Mouse (Mus musculus): ENCODE data around the gene Clip3. TPM values are rescaled to one million over a fixed set of nuclear protein-coding genes. Genes with fewer than 3 reads are reported as not detected.
A peak's percentile ranks its signal among the peaks of the same experiment; 100 is the strongest.

The Clip3 gene
- polyA plus RNA-seq, 1 experiment from 2014 or later = 52.8 TPM

DNA sequence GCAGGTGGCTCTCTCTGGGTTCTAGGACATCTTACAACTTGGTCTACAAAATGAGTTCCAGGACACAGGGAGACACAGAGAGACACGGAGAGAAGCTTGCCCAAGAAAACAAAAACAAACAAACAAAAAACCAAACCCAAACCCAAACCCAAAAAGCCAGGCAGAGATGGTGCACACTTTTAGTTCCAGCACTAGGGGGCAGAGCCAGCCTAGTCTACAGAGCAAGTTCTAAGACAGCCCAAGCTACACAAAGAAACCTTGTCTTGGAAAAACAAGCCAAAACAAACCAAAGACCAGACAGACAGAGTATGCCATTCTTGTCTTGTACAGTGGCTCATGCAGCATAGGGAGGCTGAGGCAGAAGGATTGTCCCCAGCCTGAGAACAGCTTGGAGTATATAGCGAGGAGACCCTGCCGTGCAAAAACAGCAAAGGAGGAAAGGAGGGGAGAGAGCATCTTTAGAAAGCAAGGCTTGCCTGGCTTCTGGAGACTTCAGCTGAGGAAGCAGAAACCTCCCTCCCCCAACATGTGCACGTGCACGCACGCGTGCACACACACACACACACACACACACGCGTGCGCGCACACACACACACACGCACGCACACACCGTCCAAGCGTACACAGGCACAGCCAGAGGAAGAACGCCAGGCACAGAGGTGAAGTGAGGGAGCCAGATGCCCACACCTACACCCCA is 14.7 kb downstream of the Clip3 start:
- H3K27ac ChIP-seq = no peak overlapping the region

DNA sequence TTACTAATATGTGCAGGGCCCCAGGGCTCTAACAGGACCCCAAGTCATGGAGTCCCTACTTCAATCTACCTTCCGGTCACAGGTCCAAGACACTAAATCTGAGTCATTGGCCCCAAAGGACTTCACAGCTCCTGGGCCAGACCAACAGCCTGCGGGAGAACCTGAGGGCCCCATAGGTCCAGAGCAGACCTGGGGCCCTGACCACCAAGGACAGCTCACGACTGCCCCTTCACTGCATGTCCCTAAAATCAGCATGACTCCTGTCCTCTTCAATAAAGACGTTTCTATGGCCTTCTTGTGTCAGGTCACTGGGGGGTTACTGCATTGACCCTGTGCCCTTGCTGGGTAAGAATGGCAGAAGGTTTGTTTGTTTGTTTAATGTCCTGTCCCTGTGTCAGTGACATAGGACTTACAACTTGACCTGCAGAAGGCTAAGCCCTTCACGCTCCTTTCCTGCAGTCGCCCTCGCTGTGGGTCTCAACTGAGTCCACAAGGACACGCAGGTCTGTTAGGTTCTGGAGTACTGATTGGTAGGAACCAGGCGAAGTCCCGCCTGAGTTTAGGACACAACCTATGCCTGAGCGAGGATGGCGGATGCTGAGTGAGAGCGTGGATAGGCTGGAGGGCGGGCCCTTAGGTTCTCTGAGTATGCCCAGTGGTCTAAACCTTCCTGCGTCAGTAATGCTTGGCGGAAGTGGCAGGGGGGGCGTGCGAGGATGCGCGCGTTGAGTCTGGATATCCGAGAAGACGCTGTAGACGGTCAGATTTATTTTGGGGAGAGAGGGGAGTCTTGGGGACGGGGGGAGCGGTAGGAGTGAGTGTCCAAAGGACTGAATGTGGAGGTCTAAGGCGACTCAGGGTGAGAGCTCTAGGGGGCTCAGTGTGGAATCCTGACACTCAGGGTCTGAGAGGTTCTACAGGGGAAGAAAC is 16.8 kb downstream of the Clip3 start, which contains the start of gene Alkbh6:
Alkbh6 (plus strand) TSS at position 642 of the 930 bp plus-strand sequence.
- Histone ChIP-seq H3K36me3 (replicated peaks) (peaks cover 66% of the 10 kb centered on the region), H3K27ac (peak within 1 kb of the TSS; percentile 75), H3K9me3 (no peaks in the 10 kb centered on the region), H3K4me1 (peaks cover 25% of the 10 kb centered on the region), H3K4me3 (peak within 1 kb of the TSS; percentile 66), H3K27me3 (ENCODE audit: poor library complexity, severe bottlenecking) (no peaks in the 10 kb centered on the region)
- 4% methylated on average over 27 of the region's 27 CpGs for WGBS
- peak; percentile 92 for DNase-seq (ENCODE audit: extremely low spot score, low spot score)

More for the DNA sequence above, 14.7 kb downstream of the Clip3 start:
- peaks cover 67% of the 10 kb centered on the region for H3K36me3 ChIP-seq (replicated peaks)
- peaks cover 24% of the 10 kb centered on the region for H3K4me1 ChIP-seq
- H3K4me3 ChIP-seq = no peak overlapping the region
- 93% methylated on average over 16 of the region's 16 CpGs for WGBS
- no peaks in the 10 kb centered on the region for H3K9me3 ChIP-seq
- no peak for DNase-seq (ENCODE audit: extremely low spot score, low spot score)
- no peaks in the 10 kb centered on the region for H3K27me3 ChIP-seq (ENCODE audit: poor library complexity, severe bottlenecking)

DNA sequence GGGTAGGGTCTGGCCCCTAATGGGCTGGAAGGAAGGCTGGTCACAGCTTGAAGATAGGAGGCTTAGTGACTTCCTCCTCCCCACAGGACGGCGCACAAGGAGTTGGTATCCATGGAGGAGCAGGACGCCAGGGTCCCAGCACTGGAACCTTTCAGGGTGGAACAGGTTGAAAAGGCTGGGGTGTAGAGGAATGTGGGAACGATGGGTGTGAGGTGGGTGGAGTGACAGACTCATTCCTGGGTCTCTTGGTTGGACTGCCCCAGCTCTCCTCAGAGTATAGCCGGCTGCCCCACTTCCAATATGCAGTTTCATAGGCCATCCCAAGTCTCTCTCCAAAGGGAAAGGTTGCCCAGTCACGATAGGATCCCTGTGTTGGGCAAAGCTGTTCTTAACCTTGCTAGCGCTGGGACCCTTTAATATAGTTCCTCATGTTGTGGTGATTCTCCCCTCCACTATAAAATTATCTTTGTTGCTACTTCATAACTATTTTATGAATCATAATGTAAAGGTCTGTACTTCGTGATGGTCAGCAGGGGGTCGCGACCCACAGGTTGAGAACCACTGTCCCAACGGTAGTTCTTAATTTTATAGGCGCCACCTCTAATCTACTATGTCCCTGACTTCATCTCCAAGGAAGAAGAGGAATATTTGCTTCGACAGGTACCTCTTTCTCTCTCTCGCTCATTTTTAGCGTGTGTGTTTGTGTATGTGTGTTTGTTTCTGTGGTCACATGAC is 18.0 kb downstream of the Clip3 start:
- no peaks in the 10 kb centered on the region for H3K9me3 ChIP-seq
- peaks cover 66% of the 10 kb centered on the region for H3K36me3 ChIP-seq (replicated peaks)
- H3K27ac ChIP-seq = peak overlapping the region; percentile 75
- DNase-seq (ENCODE audit: extremely low spot score, low spot score) = no peak
- H3K4me1 ChIP-seq = peaks cover 37% of the 10 kb centered on the region
- H3K27me3 ChIP-seq (ENCODE audit: poor library complexity, severe bottlenecking) = no peaks in the 10 kb centered on the region
- WGBS = 65% methylated on average over 15 of the region's 15 CpGs
- peak overlapping the region; percentile 66 for H3K4me3 ChIP-seq

DNA sequence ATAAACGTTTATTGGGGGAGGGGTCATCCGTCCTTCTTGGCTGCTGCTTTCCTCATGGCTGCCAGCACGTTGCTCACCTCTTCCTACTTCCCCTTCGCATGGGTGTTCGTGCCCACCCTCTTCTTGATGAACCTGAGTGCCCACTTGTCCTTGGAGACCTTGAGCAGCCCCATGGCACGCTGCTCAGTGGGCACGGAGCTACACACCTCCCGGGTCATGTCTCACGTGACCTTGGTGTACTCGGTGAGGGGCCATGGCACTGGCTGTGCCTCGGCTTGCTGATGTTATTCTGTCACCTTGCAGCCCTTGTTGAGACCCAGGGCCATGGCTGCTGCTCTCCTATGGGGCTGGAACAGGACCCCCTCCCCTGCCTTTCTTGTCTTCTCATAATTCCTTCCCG is 18.6 kb downstream of the Clip3 start:
- Histone ChIP-seq H3K4me3 (0 out of 2 replicates have a peak overlapping the region, but pooled peaks have one; percentile 66), H3K27me3 (ENCODE audit: poor library complexity, severe bottlenecking) (no peaks in the 10 kb centered on the region), H3K9me3 (no peaks in the 10 kb centered on the region), H3K27ac (no peak overlapping the region), H3K36me3 (replicated peaks) (peaks cover 62% of the 10 kb centered on the region), H3K4me1 (peaks cover 43% of the 10 kb centered on the region)
- DNase-seq (ENCODE audit: extremely low spot score, low spot score) = no peak
- 90% methylated on average over 12 of the region's 12 CpGs for WGBS

DNA sequence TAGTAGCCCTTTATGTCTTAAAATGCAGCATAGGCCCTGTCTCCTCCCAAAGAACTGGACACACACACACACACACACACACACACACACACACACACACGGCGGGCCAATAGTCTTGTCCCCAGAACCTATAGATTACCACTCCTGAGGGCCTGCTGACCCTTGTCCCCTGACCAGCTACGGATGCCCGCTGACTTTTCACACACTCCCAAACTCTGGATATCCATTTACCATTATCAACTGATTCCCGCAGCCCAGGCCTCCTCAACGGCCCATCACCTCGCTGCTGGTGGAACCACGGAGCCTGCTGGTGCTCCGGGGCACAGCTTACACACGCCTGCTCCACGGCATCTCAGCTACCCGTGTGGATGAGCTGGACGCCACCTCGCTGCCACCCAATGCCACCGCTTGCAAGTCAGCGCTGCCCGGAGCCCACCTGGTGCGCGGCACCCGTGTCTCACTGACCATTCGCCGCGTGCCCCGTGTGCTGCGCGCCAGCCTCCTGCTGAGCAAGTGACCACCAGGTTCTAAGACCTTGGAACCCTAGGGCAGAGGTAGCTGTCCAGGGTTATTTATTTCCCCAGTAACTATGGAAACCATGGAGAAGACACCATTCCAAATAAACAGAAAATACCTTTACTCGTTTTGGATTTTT is 22.3 kb downstream of the Clip3 start:
- Histone ChIP-seq H3K27ac (no peak overlapping the region), H3K4me3 (no peak overlapping the region; the same call in 1 of the 2 replicates), H3K4me1 (peaks cover 39% of the 10 kb centered on the region), H3K36me3 (replicated peaks) (peaks cover 53% of the 10 kb centered on the region), H3K9me3 (no peaks in the 10 kb centered on the region), H3K27me3 (ENCODE audit: poor library complexity, severe bottlenecking) (no peaks in the 10 kb centered on the region)
- 52% methylated on average over 27 of the region's 27 CpGs for WGBS
- no peak for DNase-seq (ENCODE audit: extremely low spot score, low spot score)

DNA sequence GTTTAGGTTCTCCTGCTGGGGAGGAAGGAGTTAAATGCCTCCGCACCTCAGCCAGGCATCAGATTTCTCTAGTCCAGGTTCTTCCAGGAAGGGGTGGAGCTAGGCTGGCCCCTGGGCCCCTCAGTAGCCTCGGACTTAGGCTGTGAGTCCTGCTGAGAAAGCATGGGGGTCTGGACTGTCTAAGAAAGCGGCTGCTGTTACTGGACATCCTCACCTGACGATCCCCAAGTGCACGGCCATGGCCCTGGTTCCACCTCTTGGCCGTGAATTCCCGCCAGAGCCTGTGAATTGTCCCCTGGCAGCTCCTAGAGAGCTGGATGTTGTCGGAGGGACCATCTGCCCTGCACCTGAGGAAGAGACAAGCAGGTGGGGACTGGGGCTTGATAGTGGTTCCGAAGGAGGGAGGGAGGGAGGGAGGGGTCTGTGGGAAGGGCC is 23.2 kb downstream of the Clip3 start, which contains the start of gene Syne4:
Syne4 (plus strand) TSS at position 87 of the 435 bp plus-strand sequence.
- peaks cover 31% of the 10 kb centered on the region for H3K4me1 ChIP-seq
- DNase-seq (ENCODE audit: extremely low spot score, low spot score) = peak; percentile 60
- peak within 1 kb of the TSS; percentile 59 for H3K4me3 ChIP-seq
- no peaks in the 10 kb centered on the region for H3K9me3 ChIP-seq
- H3K27ac ChIP-seq = peak within 1 kb of the TSS; percentile 81
- peaks cover 61% of the 10 kb centered on the region for H3K36me3 ChIP-seq (replicated peaks)
- WGBS = 2% methylated on average over 9 of the region's 9 CpGs
- no peaks in the 10 kb centered on the region for H3K27me3 ChIP-seq (ENCODE audit: poor library complexity, severe bottlenecking)

DNA sequence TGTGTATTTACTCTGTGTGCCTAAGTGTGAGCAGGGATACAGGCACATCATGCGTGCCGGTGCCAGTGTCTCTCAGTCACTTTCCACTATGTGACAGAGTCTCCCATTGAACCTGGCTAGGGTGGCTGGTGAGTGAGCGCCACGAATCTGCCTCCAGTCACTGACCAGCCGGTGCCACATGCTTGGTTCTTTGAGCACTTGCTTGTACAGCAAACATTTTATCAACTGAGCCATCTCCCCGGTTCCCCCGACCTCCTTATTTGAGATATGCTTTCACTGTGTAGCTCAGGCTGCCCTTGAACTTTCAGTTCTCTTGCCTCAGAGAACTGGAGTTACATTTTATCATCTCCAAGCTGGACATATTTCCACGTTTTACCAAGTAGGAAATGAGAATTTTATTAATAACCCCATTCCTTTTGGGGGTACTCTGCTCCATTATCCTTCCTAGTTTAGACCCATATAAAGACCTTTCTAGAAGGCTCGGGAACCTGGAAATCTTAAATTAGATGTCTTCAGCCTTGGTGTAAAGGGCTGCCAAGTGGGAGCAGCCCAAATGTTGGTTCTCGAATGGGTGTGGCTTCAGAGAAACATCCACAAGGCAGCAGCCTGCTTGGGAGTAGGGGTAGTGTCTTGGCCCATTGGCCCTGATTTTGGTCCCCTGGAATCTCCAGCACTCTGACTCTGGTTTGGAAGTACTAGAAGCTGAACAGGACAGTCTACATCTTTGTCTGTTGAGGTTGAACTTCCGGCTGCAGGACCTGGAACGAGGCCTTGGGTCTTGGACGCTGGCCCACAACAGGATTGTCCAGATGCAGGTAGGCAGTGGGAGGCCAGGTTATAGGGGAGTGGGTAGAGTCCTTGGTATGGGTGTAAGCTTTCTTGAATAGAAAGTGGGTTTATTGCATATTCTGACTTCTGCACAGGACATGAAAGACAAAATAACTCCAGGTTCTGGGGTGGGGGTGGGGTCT is 24.3 kb downstream of the Clip3 start:
- WGBS = 82% methylated on average over 13 of the region's 13 CpGs
- H3K4me1 ChIP-seq = peaks cover 27% of the 10 kb centered on the region
- no peaks in the 10 kb centered on the region for H3K9me3 ChIP-seq
- DNase-seq (ENCODE audit: extremely low spot score, low spot score) = no peak
- H3K27ac ChIP-seq = peak overlapping the region; percentile 81; the same call in 1 of the 2 replicates
- peaks cover 57% of the 10 kb centered on the region for H3K36me3 ChIP-seq (replicated peaks)
- H3K4me3 ChIP-seq = peak overlapping the region; percentile 59
- no peaks in the 10 kb centered on the region for H3K27me3 ChIP-seq (ENCODE audit: poor library complexity, severe bottlenecking)

DNA sequence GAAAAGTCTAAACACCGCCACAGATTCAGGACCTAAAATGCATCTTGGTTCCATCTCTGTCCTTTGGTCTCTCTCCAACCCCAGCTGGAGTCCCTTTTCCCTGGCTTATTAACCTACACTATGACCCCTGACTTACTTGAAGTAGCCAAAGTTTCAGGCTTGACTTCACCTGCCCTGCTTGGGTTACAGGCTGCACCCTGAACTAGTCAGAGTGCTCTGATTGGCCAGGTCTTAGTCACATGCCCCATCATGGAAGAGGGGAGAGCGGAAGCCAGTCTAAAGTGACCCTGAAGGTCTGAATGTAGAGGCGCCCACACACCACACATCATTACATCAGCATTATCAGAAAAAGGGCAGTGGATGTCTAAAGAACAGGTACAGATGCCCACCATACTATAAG is 26.6 kb downstream of the Clip3 start:
- no peaks in the 10 kb centered on the region for H3K27me3 ChIP-seq (ENCODE audit: poor library complexity, severe bottlenecking)
- H3K4me1 ChIP-seq = peaks cover 45% of the 10 kb centered on the region
- peaks cover 34% of the 10 kb centered on the region for H3K36me3 ChIP-seq (replicated peaks)
- H3K4me3 ChIP-seq = no peak overlapping the region
- no peak overlapping the region for H3K27ac ChIP-seq
- no peaks in the 10 kb centered on the region for H3K9me3 ChIP-seq
- WGBS = 88% methylated on average over 3 of the region's 3 CpGs
- DNase-seq (ENCODE audit: extremely low spot score, low spot score) = no peak

DNA sequence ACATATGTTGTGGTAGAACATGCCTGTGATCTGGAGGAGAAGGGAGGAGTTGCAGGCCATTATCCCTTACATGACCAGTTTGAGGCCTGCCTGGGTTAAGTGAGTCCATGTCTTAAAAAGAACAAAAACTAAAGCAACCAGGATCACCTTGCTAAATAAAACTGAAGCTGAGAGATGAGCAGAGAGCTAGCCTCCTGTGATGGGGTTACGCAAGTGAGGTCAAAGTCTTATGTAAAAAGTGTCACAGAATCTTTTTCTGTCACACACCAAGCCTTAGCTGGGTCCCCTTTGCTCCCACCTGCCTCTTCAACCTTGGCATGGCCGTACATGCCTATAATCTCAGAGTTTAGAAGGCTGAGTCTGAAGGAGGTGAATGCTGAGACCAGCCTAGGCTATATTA is 29.4 kb downstream of the Clip3 start:
- WGBS = 84% methylated on average over 2 of the region's 2 CpGs
- H3K4me1 ChIP-seq = peaks cover 22% of the 10 kb centered on the region
- no peak overlapping the region for H3K27ac ChIP-seq
- no peak for DNase-seq (ENCODE audit: extremely low spot score, low spot score)
- H3K27me3 ChIP-seq (ENCODE audit: poor library complexity, severe bottlenecking) = peaks cover 6% of the 10 kb centered on the region; the same call in 1 of the 2 replicates
- peak overlapping the region; percentile 88 for H3K4me3 ChIP-seq
- peaks cover 3% of the 10 kb centered on the region; the same call in 1 of the 2 replicates for H3K9me3 ChIP-seq
- peaks cover 26% of the 10 kb centered on the region; the same call in 1 of the 2 replicates for H3K36me3 ChIP-seq (replicated peaks)

DNA sequence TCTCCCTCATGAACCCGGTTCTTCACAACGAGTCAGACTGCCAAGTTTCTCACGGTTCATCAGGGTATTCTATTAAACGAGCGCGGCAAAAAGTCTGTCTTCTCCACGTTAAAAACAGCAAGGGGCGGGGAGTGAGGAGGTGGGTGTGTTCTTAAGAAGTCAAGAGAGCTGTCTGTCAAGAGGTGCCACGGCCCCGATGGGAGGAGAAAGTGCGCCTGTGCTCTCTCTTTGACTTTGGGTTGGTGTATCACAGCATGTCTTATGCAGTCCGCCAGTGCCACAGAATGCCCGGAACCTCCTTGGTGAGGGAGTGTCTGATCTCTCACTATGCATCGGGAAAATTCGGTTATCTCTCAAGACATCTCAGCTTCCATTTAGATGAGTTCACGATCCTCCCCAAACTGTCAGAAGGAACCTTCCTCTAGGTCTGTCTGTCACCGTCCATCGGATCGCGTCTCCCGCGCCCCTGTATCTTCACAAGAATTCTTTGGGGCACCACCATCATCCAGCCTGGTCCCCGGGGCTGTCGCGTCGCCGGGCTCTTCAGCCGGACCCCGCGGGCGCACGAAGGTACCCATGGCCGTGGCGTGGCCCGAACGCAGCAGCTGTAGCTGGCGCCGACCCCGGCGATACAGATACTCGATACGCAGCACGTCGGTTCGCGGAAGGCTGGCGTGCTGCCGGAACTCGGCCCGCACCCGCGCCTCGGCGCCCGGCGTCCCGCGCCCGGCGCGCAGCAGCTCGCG is 30.2 kb downstream of the Clip3 start, which contains the start of gene E130208F15Rik:
E130208F15Rik (plus strand) TSS at position 202 of the 746 bp plus-strand sequence.
- under 1% methylated on average over 63 of the region's 63 CpGs for WGBS
- H3K27me3 ChIP-seq (ENCODE audit: poor library complexity, severe bottlenecking) = peaks cover 6% of the 10 kb centered on the region; the same call in 1 of the 2 replicates
- H3K4me3 ChIP-seq = peak within 1 kb of the TSS; percentile 88
- peak within 1 kb of the TSS; percentile 90 for H3K27ac ChIP-seq
- peaks cover 3% of the 10 kb centered on the region; the same call in 1 of the 2 replicates for H3K9me3 ChIP-seq
- H3K36me3 ChIP-seq (replicated peaks) = peaks cover 22% of the 10 kb centered on the region; the same call in 1 of the 2 replicates
- H3K4me1 ChIP-seq = peaks cover 22% of the 10 kb centered on the region
- peak; percentile 62 for DNase-seq (ENCODE audit: extremely low spot score, low spot score)

Data from forebrain, embryonic 10.5 days (tissue).